Mouse (Mus musculus): Measurements from ENCODE around the gene Cyp26c1.

The Cyp26c1 gene

DNA sequence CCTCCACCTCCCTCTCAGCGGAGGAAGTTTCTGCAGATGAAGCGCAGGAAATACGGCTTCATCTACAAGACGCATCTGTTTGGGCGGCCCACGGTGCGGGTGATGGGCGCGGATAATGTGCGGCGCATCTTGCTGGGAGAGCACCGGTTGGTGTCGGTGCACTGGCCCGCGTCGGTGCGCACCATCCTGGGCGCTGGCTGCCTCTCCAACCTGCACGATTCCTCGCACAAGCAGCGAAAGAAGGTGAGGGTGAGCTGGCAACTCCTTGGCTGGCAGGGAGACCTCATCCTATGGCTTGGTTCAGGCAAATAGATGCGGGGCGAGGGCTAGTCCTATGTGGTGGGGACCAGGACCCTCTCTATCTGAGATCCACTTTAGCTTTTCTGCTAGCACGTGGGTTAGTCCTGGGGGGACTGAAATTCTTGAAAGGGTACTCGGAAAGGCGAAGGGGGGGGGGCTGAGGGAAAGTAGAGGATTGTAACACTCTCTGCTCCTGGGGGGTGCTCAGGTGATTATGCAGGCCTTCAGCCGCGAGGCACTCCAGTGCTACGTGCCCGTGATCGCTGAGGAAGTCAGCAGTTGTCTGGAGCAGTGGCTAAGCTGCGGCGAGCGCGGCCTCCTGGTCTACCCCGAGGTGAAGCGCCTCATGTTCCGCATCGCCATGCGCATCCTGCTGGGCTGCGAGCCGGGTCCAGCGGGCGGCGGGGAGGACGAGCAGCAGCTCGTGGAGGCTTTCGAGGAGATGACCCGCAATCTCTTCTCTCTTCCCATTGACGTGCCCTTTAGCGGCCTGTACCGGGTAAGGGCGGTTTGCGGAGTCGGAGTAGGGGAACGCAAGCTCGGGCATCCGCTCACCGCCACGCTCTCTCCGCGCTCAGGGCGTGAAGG lies 13.1 kb downstream of the Cyp26c1 start:
- no peak for DNase-seq (ENCODE audit: low read depth)

DNA sequence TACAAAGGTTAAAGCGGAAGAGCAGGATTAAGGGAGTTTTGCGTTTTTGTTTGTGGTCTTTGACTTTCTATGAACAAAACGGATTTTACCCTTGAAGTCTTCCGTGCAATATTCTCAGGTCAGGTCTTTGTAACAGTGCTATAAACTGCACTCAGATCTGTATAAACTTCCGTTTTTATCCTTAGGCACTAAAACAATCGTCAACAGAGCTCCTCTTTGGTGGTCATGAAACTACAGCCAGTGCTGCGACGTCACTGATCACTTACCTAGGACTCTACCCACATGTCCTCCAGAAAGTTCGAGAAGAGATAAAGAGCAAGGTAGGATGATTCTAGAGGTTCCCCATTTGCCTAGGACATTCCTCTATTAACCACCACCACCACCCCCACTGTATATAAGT lies 14.3 kb downstream of the Cyp26c1 start:
- DNase-seq (ENCODE audit: low read depth): no peak

DNA sequence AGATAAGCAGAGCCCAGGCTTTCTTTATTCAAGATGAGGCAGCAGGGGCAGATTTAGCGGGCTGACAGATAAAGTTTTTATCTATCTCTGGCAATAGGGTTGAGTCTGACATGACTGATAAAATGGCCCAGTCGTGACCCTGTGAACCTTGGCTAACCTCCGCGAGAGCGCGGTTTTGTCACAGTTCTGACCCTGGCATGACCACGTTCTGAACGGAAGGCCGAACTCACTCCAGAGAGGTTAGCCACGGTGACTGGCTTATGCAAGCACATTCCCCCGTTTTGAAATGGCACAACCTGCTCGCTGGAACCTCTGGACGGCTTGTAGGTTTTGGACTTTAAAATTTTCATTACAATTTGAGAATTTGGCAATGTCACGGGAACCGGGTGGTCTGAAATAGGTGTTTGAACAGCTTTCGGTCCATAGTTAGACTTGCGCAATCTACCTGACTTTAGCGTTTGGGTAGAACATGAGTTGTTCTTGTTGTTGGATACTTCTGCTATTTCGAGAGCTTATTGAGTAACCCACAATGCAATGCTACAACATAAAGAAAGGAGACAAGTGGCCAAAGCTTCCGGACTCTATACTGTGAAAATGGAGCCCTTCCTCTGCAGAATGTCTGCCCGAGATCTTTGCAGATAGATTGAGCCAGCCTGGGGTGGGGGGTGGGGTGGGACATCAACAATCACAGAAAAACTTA lies 17.1 kb downstream of the Cyp26c1 start:
- DNase-seq (ENCODE audit: low read depth): no peak

DNA sequence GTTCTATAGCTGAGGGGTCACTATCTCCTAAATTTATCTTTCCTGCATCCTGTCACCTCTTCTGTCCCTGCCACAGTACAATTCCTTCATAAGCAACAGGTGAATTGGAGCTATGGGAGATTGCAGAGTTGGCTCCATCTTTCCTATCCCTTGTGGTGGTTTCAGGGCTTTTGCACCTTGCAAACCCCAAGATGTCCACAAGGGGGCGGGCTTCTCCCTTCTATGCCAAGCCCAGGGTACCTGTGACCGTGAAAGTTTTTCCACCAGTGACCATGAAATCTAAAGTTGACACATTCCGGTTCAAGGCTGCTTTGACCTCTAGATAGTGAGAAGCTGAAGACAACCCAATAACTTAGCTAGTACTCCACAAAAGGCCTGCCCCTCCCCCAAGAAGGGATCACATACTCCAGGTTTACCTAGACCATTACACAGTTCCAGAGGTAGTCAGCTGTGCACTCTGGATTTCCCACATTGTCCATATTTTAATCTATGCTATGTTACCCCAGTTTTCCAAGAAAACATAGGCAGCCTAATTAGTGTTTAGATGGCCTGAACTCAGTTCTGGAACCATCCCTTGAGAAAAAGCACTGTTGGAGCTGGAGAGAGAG lies 18.6 kb downstream of the Cyp26c1 start:
- peak; percentile 57 for DNase-seq (ENCODE audit: low read depth)

DNA sequence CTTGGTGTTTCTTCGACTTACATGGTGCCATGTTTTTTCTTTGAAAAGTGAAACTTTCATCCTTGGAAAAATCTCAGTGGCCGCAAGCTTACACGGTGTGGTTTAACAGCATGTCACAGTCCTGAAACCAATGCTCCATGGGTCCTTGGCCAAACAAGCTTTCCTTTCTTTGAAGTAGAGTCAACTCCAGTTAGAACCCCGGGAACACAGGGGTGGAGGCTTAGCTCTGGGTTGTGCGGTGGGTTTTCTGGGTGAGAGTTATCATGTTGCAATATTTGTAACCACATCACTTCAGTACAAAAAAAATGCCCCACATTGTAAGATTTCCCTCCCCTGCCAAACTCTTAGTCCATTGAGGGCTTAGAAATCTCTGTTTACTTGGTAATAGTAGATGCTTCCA lies 20.3 kb downstream of the Cyp26c1 start:
- DNase-seq (ENCODE audit: low read depth): no peak

DNA sequence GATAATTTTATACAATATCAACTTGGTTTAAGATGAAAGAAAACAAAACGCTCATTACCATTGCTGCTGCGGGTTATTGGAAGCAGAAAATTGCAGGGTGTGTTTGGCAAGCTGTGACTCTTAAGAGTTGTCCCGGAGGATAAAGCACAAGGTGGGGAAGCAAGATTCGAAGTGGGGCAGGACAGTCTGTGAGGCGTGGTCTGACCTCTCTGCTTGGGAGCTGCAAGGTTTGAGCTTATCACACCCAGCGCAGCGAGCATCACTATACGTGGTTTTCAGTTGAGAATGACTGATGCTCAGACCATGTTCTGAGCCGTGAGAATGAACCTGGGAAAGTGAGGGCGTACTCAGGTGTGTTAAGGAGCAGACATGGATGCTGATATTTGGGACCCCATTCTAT lies 29.3 kb downstream of the Cyp26c1 start:
- no peak for DNase-seq (ENCODE audit: low read depth)

DNA sequence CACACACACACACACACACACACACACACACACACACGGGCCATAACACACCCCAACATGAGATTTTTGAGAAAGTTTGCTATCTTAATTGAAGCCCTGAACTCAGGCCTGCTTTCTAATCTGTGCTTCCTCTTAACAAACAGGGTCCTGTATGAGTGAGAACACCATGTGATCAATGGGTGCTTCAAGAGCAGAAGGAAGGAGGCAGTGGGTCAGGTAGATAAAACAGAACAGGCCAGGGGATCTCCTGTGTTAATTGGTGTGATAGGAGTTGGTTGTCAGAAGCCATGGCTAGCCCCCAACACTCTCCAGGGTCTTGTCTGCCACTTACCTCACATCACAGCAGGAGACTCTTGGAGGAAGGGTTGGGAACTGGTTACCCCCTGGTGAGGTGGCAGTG lies 30.6 kb downstream of the Cyp26c1 start:
- DNase-seq (ENCODE audit: low read depth): no peak

DNA sequence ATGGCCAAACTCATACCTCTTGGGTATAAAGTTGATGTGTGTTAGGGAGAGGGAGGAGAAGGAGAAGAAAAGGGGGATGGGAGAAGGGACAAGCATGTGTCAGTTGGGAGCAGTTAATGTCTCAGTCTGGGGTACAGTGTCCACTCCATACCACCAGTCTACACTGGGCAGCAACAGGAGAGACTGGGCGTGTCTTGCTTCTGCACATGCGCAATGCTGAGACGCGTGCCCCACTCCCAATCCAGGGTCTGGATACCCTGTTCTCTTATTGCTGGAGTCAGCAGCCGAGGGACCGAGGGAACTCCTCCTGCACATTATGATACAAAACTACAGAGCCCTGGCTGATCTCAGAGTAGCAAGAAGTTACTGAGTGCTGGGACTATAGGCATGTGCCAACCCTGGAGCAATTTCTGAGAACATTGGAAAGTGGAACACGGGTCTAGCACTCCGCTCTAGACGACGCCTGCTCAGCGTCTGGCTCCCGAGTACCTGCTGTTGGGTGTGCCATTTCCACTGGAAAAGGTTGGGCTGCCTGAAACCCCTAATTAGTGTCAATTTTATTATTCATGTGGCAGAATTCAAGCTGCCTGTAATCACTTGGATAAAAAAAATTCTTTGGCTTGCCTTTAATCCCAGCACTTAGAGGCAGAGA lies 31.3 kb downstream of the Cyp26c1 start:
- DNase-seq (ENCODE audit: low read depth): no peak

DNA sequence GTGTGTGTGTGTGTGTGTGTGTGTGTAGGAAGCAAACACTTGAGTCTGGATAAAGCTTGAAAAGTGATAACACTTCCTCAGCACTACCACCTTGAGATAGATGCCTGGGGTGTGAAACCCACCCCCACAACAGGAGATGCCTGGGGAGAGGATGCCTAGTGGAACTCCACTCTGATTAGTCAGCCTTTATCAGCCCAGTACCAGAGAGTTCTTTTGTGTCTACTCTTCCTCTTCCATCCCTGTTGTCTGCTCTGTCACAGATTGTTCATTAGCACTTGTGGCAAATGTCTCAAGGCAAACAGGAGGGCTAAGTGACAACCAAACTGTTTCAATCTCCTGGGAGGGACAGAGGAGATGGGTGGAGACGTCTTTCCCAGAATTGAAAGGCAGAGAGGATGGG lies 33.8 kb downstream of the Cyp26c1 start:
- no peak for DNase-seq (ENCODE audit: low read depth)

DNA sequence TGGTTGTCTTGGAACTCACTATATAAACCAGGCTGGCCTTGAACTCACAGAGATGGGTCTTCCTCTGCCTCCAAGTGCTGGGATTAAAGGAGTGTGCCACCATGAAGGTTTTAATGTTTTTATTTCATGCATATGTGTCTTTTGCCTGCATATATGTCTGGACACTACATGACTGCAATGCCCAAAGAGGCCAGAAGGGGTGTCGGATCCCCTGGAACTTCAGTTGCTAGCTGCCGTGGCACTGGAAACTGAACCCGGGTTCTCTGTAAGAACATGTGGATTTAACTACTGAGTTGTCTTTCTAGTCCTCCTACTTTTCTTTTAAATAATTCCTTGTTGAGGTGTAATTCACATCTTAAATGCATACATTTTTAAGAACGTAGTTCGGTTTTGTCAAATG lies 39.2 kb downstream of the Cyp26c1 start:
- DNase-seq (ENCODE audit: low read depth): no peak

DNA sequence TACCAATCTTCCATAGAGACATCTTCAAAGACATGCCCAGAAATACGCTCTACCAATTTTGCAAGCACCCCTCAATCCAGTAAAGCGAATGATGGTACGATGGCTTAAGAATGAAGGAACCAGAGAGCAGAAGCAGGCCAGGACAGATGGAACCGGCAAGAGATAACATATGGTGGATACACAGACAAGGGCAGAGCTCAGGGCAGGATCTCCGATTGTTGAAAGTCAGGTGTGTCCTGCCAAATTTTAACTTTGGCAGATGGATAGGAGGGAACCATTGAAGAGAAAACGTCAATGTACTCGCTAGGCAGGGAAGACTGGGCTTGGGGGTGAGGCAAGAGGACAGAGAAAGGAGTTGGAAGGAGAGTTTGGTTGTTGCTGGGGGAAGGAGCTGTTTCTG lies 41.2 kb downstream of the Cyp26c1 start:
- DNase-seq (ENCODE audit: low read depth): no peak

DNA sequence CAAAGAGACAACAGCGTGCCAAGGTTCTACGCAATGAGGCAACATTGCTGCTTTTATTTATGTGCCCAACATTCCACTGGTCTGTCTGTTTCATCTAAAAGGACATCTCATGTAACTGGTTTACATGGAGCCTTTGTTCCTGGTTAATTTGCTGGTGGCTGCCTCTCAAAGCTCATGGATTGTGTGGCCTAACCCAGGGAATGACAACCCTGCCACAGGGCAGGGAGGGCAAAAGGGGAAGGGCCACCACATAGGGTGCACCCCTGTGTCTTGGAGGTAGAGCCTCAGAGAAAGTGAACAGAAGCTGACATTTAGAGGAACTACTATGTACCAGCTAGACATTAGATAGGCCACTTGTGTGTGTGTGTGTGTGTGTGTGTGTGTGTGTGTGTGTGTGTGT lies 42.0 kb downstream of the Cyp26c1 start:
- no peak for DNase-seq (ENCODE audit: low read depth)

DNA sequence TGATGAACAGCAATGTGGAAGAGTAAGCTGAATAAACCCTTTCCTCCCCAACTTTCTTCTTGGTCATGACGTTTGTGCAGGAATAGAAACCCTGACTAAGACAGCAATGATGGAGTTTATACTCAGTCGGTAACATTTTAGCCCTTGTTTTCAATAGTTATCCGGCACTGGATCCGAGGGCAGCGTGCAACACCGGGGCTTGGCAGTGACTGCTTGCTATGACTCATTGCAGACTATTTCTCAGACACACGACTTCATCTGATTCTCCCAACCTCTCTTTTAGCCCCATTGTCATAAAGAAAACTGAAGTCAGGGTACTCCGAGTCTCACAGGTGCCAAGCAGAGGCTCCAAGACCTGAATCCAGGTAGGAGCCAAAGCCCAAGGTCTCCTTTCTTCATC lies 50.0 kb downstream of the Cyp26c1 start:
- no peak for DNase-seq (ENCODE audit: low read depth)

DNA sequence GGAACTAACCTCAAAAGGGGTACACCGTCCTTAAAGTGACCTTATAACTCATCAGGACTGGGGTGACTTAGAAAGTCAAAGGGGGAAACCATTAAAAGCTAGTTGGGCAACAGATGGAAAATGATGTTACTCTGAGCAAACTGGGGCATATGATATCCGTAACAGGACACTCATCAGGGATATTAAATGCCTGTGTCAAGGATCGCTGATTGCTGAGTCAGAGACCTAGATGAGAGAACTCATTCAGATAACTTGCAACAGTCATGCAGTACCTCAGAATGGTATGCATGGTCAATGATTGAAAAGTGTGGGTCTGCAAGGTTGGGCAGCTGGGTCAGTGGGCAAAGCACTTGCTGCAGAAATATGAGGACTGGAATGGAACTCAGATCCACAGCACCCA lies 53.2 kb downstream of the Cyp26c1 start:
- DNase-seq (ENCODE audit: low read depth): no peak

DNA sequence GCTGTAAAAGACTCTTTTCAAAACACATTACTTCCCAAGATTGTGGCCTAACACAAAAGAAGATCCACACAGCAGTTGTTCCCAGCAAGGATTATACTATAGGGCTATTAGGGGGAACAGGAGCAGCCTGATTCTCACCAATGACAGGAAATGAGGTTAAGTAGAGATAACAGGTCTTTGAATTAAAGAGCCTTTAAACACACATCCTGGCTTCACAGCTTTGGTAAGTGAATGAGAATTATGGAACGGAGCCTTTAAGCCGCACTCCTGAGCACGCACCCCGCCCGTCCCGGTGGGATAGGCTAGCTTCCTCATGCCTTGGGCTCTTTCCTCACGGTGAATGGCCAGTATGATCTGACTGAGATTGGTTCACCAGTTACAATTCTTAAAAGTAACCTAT lies 54.7 kb downstream of the Cyp26c1 start:
- DNase-seq (ENCODE audit: low read depth): peak; percentile 6
